Mouse (Mus musculus): ENCODE measurements around the gene Rab23. TPM values are rescaled to one million over a fixed set of nuclear protein-coding genes. Genes with fewer than 3 reads are reported as not detected.

Gene Rab23
- polyA plus RNA-seq, 1 experiment from 2014 or later, result 21.3 TPM

- DNase-seq (ENCODE audit: low spot score) (no peak), ATAC-seq (ENCODE audit: low read depth) (no peak)
- Histone ChIP-seq H3K27ac (replicated peaks; ENCODE audit: low read depth, low read length) (no peak overlapping the region), H3K4me3 (ENCODE audit: low read depth, low read length) (no peak overlapping the region), H3K4me2 (ENCODE audit: low read depth, low read length) (no peak overlapping the region), H3K27me3 (replicated peaks; ENCODE audit: control insufficient read depth, insufficient read depth, low read length) (no peaks in the 10 kb centered on the region), H3K36me3 (ENCODE audit: control insufficient read depth, insufficient read depth, low read length) (no peaks in the 10 kb centered on the region), H3K9ac (ENCODE audit: low read depth, low read length) (no peak overlapping the region), H3K4me1 (ENCODE audit: control insufficient read depth, insufficient read depth, low read length) (no peaks in the 10 kb centered on the region), H3K9me3 (ENCODE audit: control insufficient read depth, low read length) (no peaks in the 10 kb centered on the region; the same call in 1 of the 2 replicates)
- 69% methylated on average over 8 of the region's 8 CpGs for WGBS
These were observed 35.2 kb upstream of the Rab23 start for GRCm38 (mm10) chr1:33684459-33684858.

GRCm38 (mm10) chr1:33688810-33689209 is 30.9 kb upstream of the Rab23 start:
- ATAC-seq (ENCODE audit: low read depth) (no peak), DNase-seq (ENCODE audit: low spot score) (peak; percentile 25)
- no peak overlapping the region for H3K4me2 ChIP-seq (ENCODE audit: low read depth, low read length)
- H3K27ac ChIP-seq (replicated peaks; ENCODE audit: low read depth, low read length), result no peak overlapping the region
- no peaks in the 10 kb centered on the region for H3K4me1 ChIP-seq (ENCODE audit: control insufficient read depth, insufficient read depth, low read length)
- no peak overlapping the region for H3K4me3 ChIP-seq (ENCODE audit: low read depth, low read length)
- H3K27me3 ChIP-seq (replicated peaks; ENCODE audit: control insufficient read depth, insufficient read depth, low read length), result no peaks in the 10 kb centered on the region
- H3K9ac ChIP-seq (ENCODE audit: low read depth, low read length), result no peak overlapping the region
- 43% methylated on average over 2 of the region's 2 CpGs for WGBS
- no peaks in the 10 kb centered on the region for H3K36me3 ChIP-seq (ENCODE audit: control insufficient read depth, insufficient read depth, low read length)
- no peaks in the 10 kb centered on the region; the same call in 1 of the 2 replicates for H3K9me3 ChIP-seq (ENCODE audit: control insufficient read depth, low read length)

GRCm38 (mm10) chr1:33689446-33690086 is 30.1 kb upstream of the Rab23 start:
- ATAC-seq (ENCODE audit: low read depth) (no peak), DNase-seq (ENCODE audit: low spot score) (no peak)
- Histone ChIP-seq H3K4me2 (ENCODE audit: low read depth, low read length) (no peak overlapping the region), H3K27ac (replicated peaks; ENCODE audit: low read depth, low read length) (no peak overlapping the region), H3K4me1 (ENCODE audit: control insufficient read depth, insufficient read depth, low read length) (no peaks in the 10 kb centered on the region), H3K36me3 (ENCODE audit: control insufficient read depth, insufficient read depth, low read length) (no peaks in the 10 kb centered on the region), H3K27me3 (replicated peaks; ENCODE audit: control insufficient read depth, insufficient read depth, low read length) (no peaks in the 10 kb centered on the region), H3K9me3 (ENCODE audit: control insufficient read depth, low read length) (no peaks in the 10 kb centered on the region; the same call in 1 of the 2 replicates), H3K9ac (ENCODE audit: low read depth, low read length) (no peak overlapping the region), H3K4me3 (ENCODE audit: low read depth, low read length) (no peak overlapping the region)
- WGBS, result 75% methylated on average over 8 of the region's 8 CpGs

- Histone ChIP-seq H3K4me2 (ENCODE audit: low read depth, low read length) (no peak overlapping the region), H3K9ac (ENCODE audit: low read depth, low read length) (no peak overlapping the region), H3K27ac (replicated peaks; ENCODE audit: low read depth, low read length) (no peak overlapping the region), H3K4me3 (ENCODE audit: low read depth, low read length) (no peak overlapping the region), H3K36me3 (ENCODE audit: control insufficient read depth, insufficient read depth, low read length) (no peaks in the 10 kb centered on the region), H3K9me3 (ENCODE audit: control insufficient read depth, low read length) (no peaks in the 10 kb centered on the region; the same call in 1 of the 2 replicates), H3K27me3 (replicated peaks; ENCODE audit: control insufficient read depth, insufficient read depth, low read length) (no peaks in the 10 kb centered on the region), H3K4me1 (ENCODE audit: control insufficient read depth, insufficient read depth, low read length) (no peaks in the 10 kb centered on the region)
- ATAC-seq (ENCODE audit: low read depth) (no peak), DNase-seq (ENCODE audit: low spot score) (no peak)
- WGBS, result 43% methylated on average over 4 of the region's 4 CpGs
These were observed 29.6 kb upstream of the Rab23 start for GRCm38 (mm10) chr1:33690087-33690448.

GRCm38 (mm10) chr1:33693893-33694292 is 25.8 kb upstream of the Rab23 start:
- Histone ChIP-seq H3K27ac (replicated peaks; ENCODE audit: low read depth, low read length) (no peak overlapping the region), H3K9ac (ENCODE audit: low read depth, low read length) (no peak overlapping the region), H3K27me3 (replicated peaks; ENCODE audit: control insufficient read depth, insufficient read depth, low read length) (no peaks in the 10 kb centered on the region), H3K4me1 (ENCODE audit: control insufficient read depth, insufficient read depth, low read length) (no peaks in the 10 kb centered on the region), H3K9me3 (ENCODE audit: control insufficient read depth, low read length) (no peaks in the 10 kb centered on the region), H3K36me3 (ENCODE audit: control insufficient read depth, insufficient read depth, low read length) (no peaks in the 10 kb centered on the region), H3K4me2 (ENCODE audit: low read depth, low read length) (no peak overlapping the region), H3K4me3 (ENCODE audit: low read depth, low read length) (no peak overlapping the region)
- DNase-seq (ENCODE audit: low spot score) (no peak), ATAC-seq (ENCODE audit: low read depth) (no peak)
- 70% methylated on average over 3 of the region's 3 CpGs for WGBS

GRCm38 (mm10) chr1:33696016-33696415 is 23.7 kb upstream of the Rab23 start:
- Histone ChIP-seq H3K27ac (replicated peaks; ENCODE audit: low read depth, low read length) (no peak overlapping the region), H3K36me3 (ENCODE audit: control insufficient read depth, insufficient read depth, low read length) (no peaks in the 10 kb centered on the region), H3K9ac (ENCODE audit: low read depth, low read length) (no peak overlapping the region), H3K4me1 (ENCODE audit: control insufficient read depth, insufficient read depth, low read length) (no peaks in the 10 kb centered on the region), H3K27me3 (replicated peaks; ENCODE audit: control insufficient read depth, insufficient read depth, low read length) (no peaks in the 10 kb centered on the region), H3K4me2 (ENCODE audit: low read depth, low read length) (no peak overlapping the region), H3K9me3 (ENCODE audit: control insufficient read depth, low read length) (no peaks in the 10 kb centered on the region), H3K4me3 (ENCODE audit: low read depth, low read length) (no peak overlapping the region)
- 85% methylated on average over 2 of the region's 2 CpGs for WGBS
- no peak for DNase-seq (ENCODE audit: low spot score)
- no peak for ATAC-seq (ENCODE audit: low read depth)

- no peaks in the 10 kb centered on the region for H3K9me3 ChIP-seq (ENCODE audit: control insufficient read depth, low read length)
- H3K27me3 ChIP-seq (replicated peaks; ENCODE audit: control insufficient read depth, insufficient read depth, low read length), result no peaks in the 10 kb centered on the region
- ATAC-seq (ENCODE audit: low read depth) (no peak), DNase-seq (ENCODE audit: low spot score) (no peak)
- no peaks in the 10 kb centered on the region for H3K36me3 ChIP-seq (ENCODE audit: control insufficient read depth, insufficient read depth, low read length)
- H3K4me3 ChIP-seq (ENCODE audit: low read depth, low read length), result no peak overlapping the region
- no peak overlapping the region for H3K27ac ChIP-seq (replicated peaks; ENCODE audit: low read depth, low read length)
- H3K9ac ChIP-seq (ENCODE audit: low read depth, low read length), result no peak overlapping the region
- H3K4me1 ChIP-seq (ENCODE audit: control insufficient read depth, insufficient read depth, low read length), result no peaks in the 10 kb centered on the region
- no peak overlapping the region for H3K4me2 ChIP-seq (ENCODE audit: low read depth, low read length)
- 84% methylated on average over 3 of the region's 3 CpGs for WGBS
These were observed 18.4 kb upstream of the Rab23 start for GRCm38 (mm10) chr1:33701244-33701643.

GRCm38 (mm10) chr1:33709615-33710014 is 10.1 kb upstream of the Rab23 start:
- Histone ChIP-seq H3K9me3 (ENCODE audit: control insufficient read depth, low read length) (no peaks in the 10 kb centered on the region), H3K4me2 (ENCODE audit: low read depth, low read length) (no peak overlapping the region), H3K27ac (replicated peaks; ENCODE audit: low read depth, low read length) (no peak overlapping the region), H3K4me1 (ENCODE audit: control insufficient read depth, insufficient read depth, low read length) (no peaks in the 10 kb centered on the region), H3K4me3 (ENCODE audit: low read depth, low read length) (no peak overlapping the region), H3K27me3 (replicated peaks; ENCODE audit: control insufficient read depth, insufficient read depth, low read length) (no peaks in the 10 kb centered on the region), H3K36me3 (ENCODE audit: control insufficient read depth, insufficient read depth, low read length) (no peaks in the 10 kb centered on the region), H3K9ac (ENCODE audit: low read depth, low read length) (no peak overlapping the region)
- ATAC-seq (ENCODE audit: low read depth), result no peak
- no peak for DNase-seq (ENCODE audit: low spot score)
- 80% methylated on average over 2 of the region's 2 CpGs for WGBS

GRCm38 (mm10) chr1:33712026-33712425 is 7.7 kb upstream of the Rab23 start:
- Histone ChIP-seq H3K27me3 (replicated peaks; ENCODE audit: control insufficient read depth, insufficient read depth, low read length) (no peaks in the 10 kb centered on the region), H3K4me1 (ENCODE audit: control insufficient read depth, insufficient read depth, low read length) (no peaks in the 10 kb centered on the region), H3K4me2 (ENCODE audit: low read depth, low read length) (no peak overlapping the region), H3K4me3 (ENCODE audit: low read depth, low read length) (no peak overlapping the region), H3K9me3 (ENCODE audit: control insufficient read depth, low read length) (no peaks in the 10 kb centered on the region), H3K36me3 (ENCODE audit: control insufficient read depth, insufficient read depth, low read length) (no peaks in the 10 kb centered on the region), H3K9ac (ENCODE audit: low read depth, low read length) (no peak overlapping the region), H3K27ac (replicated peaks; ENCODE audit: low read depth, low read length) (no peak overlapping the region)
- 86% methylated on average over 5 of the region's 5 CpGs for WGBS
- ATAC-seq (ENCODE audit: low read depth), result no peak
- DNase-seq (ENCODE audit: low spot score), result peak; percentile 7

All from embryonic facial prominence, embryonic 14.5 days (tissue).